Mouse (Mus musculus) E14TG2a.4 (cell line): ENCODE data around the gene B3gntl1.

Experiments used
- CTCF ChIP-seq: conservative IDR thresholded peaks from 2 replicates; pipeline ENCODE4 v1.5.1; 2014; ENCODE audit warnings: low read length
- NANOG ChIP-seq: IDR thresholded peaks from 2 replicates; pipeline ENCODE4 v1.6.1; 2014; ENCODE audit warnings: borderline replicate concordance, low read length, mixed read lengths

DNA sequence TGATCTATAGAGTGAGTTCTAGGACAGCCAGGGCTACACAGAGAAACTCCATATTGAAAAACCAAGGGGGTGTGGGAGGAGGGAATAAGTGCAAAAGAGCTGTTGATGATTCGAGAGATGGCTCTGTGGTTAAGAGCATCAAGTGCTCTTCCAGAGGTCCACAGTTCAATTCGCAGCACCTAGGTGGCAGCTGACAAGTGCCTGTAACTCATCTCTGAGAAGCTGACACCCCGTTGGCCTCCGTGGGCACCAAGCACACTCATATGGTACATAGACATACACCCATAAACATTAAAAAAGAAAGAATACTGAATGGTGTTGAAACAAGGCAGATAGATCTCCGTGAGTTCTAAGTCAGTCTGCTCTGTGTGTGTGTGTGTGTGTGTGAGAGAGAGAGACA lies 4.2 kb downstream of the B3gntl1 start:
- TF ChIP-seq CTCF, result no peak
- TF ChIP-seq NANOG, result no peak
